Mouse (Mus musculus) brain, embryonic 14.5 days (tissue): ENCODE results near the gene Zscan12.

ENCODE experiments used
- CTCF ChIP-seq: fragments of 200-500 bp; IDR thresholded peaks from 2 replicates; pipeline ENCODE4 v1.5.1; 2012; ENCODE audit warnings: inconsistent platforms, mild to moderate bottlenecking, moderate library complexity, borderline replicate concordance; ENCODE audit not compliant: insufficient read depth, insufficient read length; ENCODE audit errors: extremely low read depth
- POLR2A ChIP-seq: fragments of 200-500 bp; IDR thresholded peaks from 2 replicates; pipeline ENCODE4 v1.6.1; 2012; ENCODE audit warnings: mild to moderate bottlenecking, inconsistent platforms, borderline replicate concordance; ENCODE audit not compliant: poor library complexity, insufficient read depth, insufficient read length, severe bottlenecking; ENCODE audit errors: extremely low read depth

GRCm38 (mm10) chr13:21363719-21364118 is 1.1 kb downstream of the Zscan12 start:
- TF ChIP-seq CTCF (no peak), POLR2A (no peak)
